Mouse (Mus musculus) E14TG2a.4 (cell line): ENCODE results near the gene Fam192a.

Source experiments
- H3K27me3 ChIP-seq: 2 replicates; pipeline ENCODE4 v1.6.1; 2014; ENCODE audit warnings: low read length, control low read depth; ENCODE audit not compliant: insufficient read depth
- H3K36me3 ChIP-seq: 2 replicates; pipeline ENCODE4 v1.6.1; 2014; ENCODE audit warnings: low read length, control low read depth; ENCODE audit not compliant: insufficient read depth
- H3K4me1 ChIP-seq: replicated peaks from 2 replicates; pipeline ENCODE4 v1.6.1; 2014; ENCODE audit warnings: low read depth, low read length, control low read depth
- H3K4me3 ChIP-seq: replicated peaks from 2 replicates; pipeline ENCODE4 v1.5.1; 2014; ENCODE audit warnings: mild to moderate bottlenecking, low read length
- H3K9me3 ChIP-seq: 2 replicates; pipeline ENCODE4 v1.6.1; 2014; ENCODE audit warnings: low read length, control low read depth
- CTCF ChIP-seq: conservative IDR thresholded peaks from 2 replicates; pipeline ENCODE4 v1.5.1; 2014; ENCODE audit warnings: low read length
- NANOG ChIP-seq: IDR thresholded peaks from 2 replicates; pipeline ENCODE4 v1.6.1; 2014; ENCODE audit warnings: borderline replicate concordance, low read length, mixed read lengths
- POU5F1 ChIP-seq: IDR thresholded peaks from 2 replicates; pipeline ENCODE4 v1.6.1; 2014; ENCODE audit warnings: low read length, borderline replicate concordance

Fam192a gene

GRCm38 (mm10) chr8:94567159-94567849, 34.5 kb downstream of the Fam192a start:
- H3K36me3 ChIP-seq: no peaks in the 10 kb centered on the region
- peaks cover 1% of the 10 kb centered on the region; the same call in 1 of the 2 replicates for H3K27me3 ChIP-seq
- H3K4me1 ChIP-seq: peaks cover 31% of the 10 kb centered on the region
- no peaks in the 10 kb centered on the region for H3K9me3 ChIP-seq
- no peak overlapping the region for H3K4me3 ChIP-seq
- TF ChIP-seq POU5F1 (no peak), CTCF (no peak), NANOG (no peak)

GRCm38 (mm10) chr8:94566446-94567158, 35.2 kb downstream of the Fam192a start:
- TF ChIP-seq CTCF (no peak), POU5F1 (no peak), NANOG (no peak)
- peaks cover 31% of the 10 kb centered on the region for H3K4me1 ChIP-seq
- H3K4me3 ChIP-seq: no peak overlapping the region
- H3K27me3 ChIP-seq: peaks cover 3% of the 10 kb centered on the region; the same call in 1 of the 2 replicates
- no peaks in the 10 kb centered on the region for H3K36me3 ChIP-seq
- no peaks in the 10 kb centered on the region for H3K9me3 ChIP-seq

GRCm38 (mm10) chr8:94566033-94566432, 35.8 kb downstream of the Fam192a start:
- peaks cover 31% of the 10 kb centered on the region for H3K4me1 ChIP-seq
- TF ChIP-seq NANOG: no peak
- no peaks in the 10 kb centered on the region for H3K9me3 ChIP-seq
- no peak overlapping the region for H3K4me3 ChIP-seq
- peaks cover 3% of the 10 kb centered on the region; the same call in 1 of the 2 replicates for H3K27me3 ChIP-seq
- H3K36me3 ChIP-seq: no peaks in the 10 kb centered on the region

- no peak overlapping the region for H3K4me3 ChIP-seq
- H3K27me3 ChIP-seq: peaks cover 3% of the 10 kb centered on the region; the same call in 1 of the 2 replicates
- peaks cover 24% of the 10 kb centered on the region for H3K4me1 ChIP-seq
- TF ChIP-seq NANOG: no peak
- no peak for TF ChIP-seq CTCF
- TF ChIP-seq POU5F1: no peak
- H3K9me3 ChIP-seq: no peaks in the 10 kb centered on the region
- H3K36me3 ChIP-seq: no peaks in the 10 kb centered on the region
Observed at GRCm38 (mm10) chr8:94564421-94564820, 37.4 kb downstream of the Fam192a start.

GRCm38 (mm10) chr8:94561256-94561655, 40.5 kb downstream of the Fam192a start:
- peaks cover 3% of the 10 kb centered on the region for H3K27me3 ChIP-seq
- no peaks in the 10 kb centered on the region for H3K36me3 ChIP-seq
- H3K9me3 ChIP-seq: no peaks in the 10 kb centered on the region
- TF ChIP-seq CTCF (no peak), POU5F1 (no peak), NANOG (no peak)
- no peak overlapping the region for H3K4me3 ChIP-seq
- peaks cover 5% of the 10 kb centered on the region; the same call in 1 of the 2 replicates for H3K4me1 ChIP-seq

GRCm38 (mm10) chr8:94557281-94557680, 44.5 kb downstream of the Fam192a start:
- Histone ChIP-seq H3K27me3 (peaks cover 6% of the 10 kb centered on the region), H3K4me1 (no peaks in the 10 kb centered on the region), H3K36me3 (no peaks in the 10 kb centered on the region), H3K4me3 (no peak overlapping the region), H3K9me3 (no peaks in the 10 kb centered on the region)
- TF ChIP-seq POU5F1 (no peak), CTCF (no peak), NANOG (no peak)

- H3K27me3 ChIP-seq: peaks cover 4% of the 10 kb centered on the region
- no peaks in the 10 kb centered on the region for H3K9me3 ChIP-seq
- peaks cover 13% of the 10 kb centered on the region for H3K4me1 ChIP-seq
- TF ChIP-seq POU5F1 (no peak), CTCF (no peak), NANOG (no peak)
- H3K4me3 ChIP-seq: no peak overlapping the region
- H3K36me3 ChIP-seq: no peaks in the 10 kb centered on the region
Observed at GRCm38 (mm10) chr8:94552696-94553095, 49.1 kb downstream of the Fam192a start.

GRCm38 (mm10) chr8:94551471-94552422, 50.0 kb downstream of the Fam192a start:
- no peaks in the 10 kb centered on the region for H3K36me3 ChIP-seq
- H3K4me3 ChIP-seq: no peak overlapping the region
- TF ChIP-seq NANOG (no peak), POU5F1 (no peak), CTCF (no peak)
- H3K27me3 ChIP-seq: peaks cover 11% of the 10 kb centered on the region; the same call in 1 of the 2 replicates
- H3K4me1 ChIP-seq: peaks cover 13% of the 10 kb centered on the region
- H3K9me3 ChIP-seq: no peaks in the 10 kb centered on the region
